Comparison of ENCODE assay signal across 8 mouse cellular contexts in genomic region chr8:84893709-84894134, GRCm38 (mm10). TPM values are rescaled to one million over a fixed set of nuclear protein-coding genes. Genes with fewer than 3 reads are reported as not detected.
A peak's percentile ranks its signal among the peaks of the same experiment; 100 is the strongest.
DNase-seq lines count a peak whose midpoint lies in the region; ATAC-seq and TF ChIP-seq lines count a peak whose summit lies in the region.

Gene Gcdh, minus strand, starts transcription at chr8:84893921.

- peak within 1 kb of the TSS; percentile 84 for H3K9ac ChIP-seq in hindbrain, embryonic 13.5 days

- POLR2A ChIA-PET in Patski (lab: Charles Lee), result interaction anchor here (0.8 to 1.5 kb wide), 3 partner anchors 10 to 46 kb away, joined by 3 read pairs; no protein-coding TSS in a partner anchor

- ATAC-seq in Patski, result peak; percentile 98
- ATAC-seq in hindbrain, embryonic 13.5 days (ENCODE audit: low FRiP score), result peak; percentile 99

- H3K27ac ChIP-seq in hindbrain, embryonic 13.5 days, result peak within 1 kb of the TSS; percentile 70; the same call in 1 of the 2 replicates

- CTCF ChIA-PET in Patski (lab: Charles Lee), result interaction anchor here (0.8 to 2.7 kb wide), 4 partner anchors 9 to 48 kb away, joined by 3 to 22 read pairs (median 6); partner anchors contain the start of gene Dnase2a

- DNase-seq in Patski (ENCODE audit: low read depth, low spot score), result peak; percentile 80
- DNase-seq in cerebellum, postnatal 14 days, result peak; percentile 89 to 92
- DNase-seq in frontal cortex, postnatal 14 days (ENCODE audit: low spot score in 2 of 2), result peak; percentile 84 to 90
- peak; percentile 69 for DNase-seq in layer of hippocampus, postnatal 25 days (ENCODE audit: extremely low spot score in 1 of 2, low spot score in 1 of 2)
- DNase-seq in lung, postnatal 25 days (ENCODE audit: low spot score), result peak; percentile 98
- DNase-seq in retina, embryonic 14.5 days (ENCODE audit: low spot score), result peak; percentile 94
- DNase-seq in thymus, postnatal 4 days, result peak; percentile 85

- no peaks in the 10 kb centered on the region for H3K9me3 ChIP-seq in hindbrain, embryonic 13.5 days

- WGBS in hindbrain, embryonic 13.5 days, result under 1% methylated on average over 11 of the region's 11 CpGs

- no peaks in the 10 kb centered on the region for H3K27me3 ChIP-seq in Patski
- H3K27me3 ChIP-seq in hindbrain, embryonic 13.5 days, result no peaks in the 10 kb centered on the region

- in situ Hi-C loops in Patski (cut with MboI; ENCODE audit: low pct_unique_long_range_greater_than_20kb), result no loop called here

- H3K4me3 ChIP-seq in hindbrain, embryonic 13.5 days, result peak within 1 kb of the TSS; percentile 77

- H3K4me1 ChIP-seq in hindbrain, embryonic 13.5 days (replicated peaks), result peaks cover 21% of the 10 kb centered on the region

- peak within 1 kb of the TSS; percentile 86 for H3K4me2 ChIP-seq in hindbrain, embryonic 13.5 days

- H3K36me3 ChIP-seq in hindbrain, embryonic 13.5 days, result peaks cover 18% of the 10 kb centered on the region

- TF ChIP-seq CTCF in Patski (IDR thresholded peaks at IDR 0.05), result no peak

RNA-seq across cellular contexts. Expression of gene Gcdh, which starts in this region (rescaled TPM):
- 55.5 TPM for polyA plus RNA-seq in Patski (2021)
- polyA plus RNA-seq in hindbrain, embryonic 13.5 days (2015; fragmentation: Nextera tagmentation; extraction: Ambion mirVana), result 33.1 TPM in 2 replicates
- total RNA-seq in layer of hippocampus, postnatal 25 days (2021), result 10 to 100 TPM; 32.4 to 39.7 TPM

Comparison
In these comparisons a context has a peak if more than half of its experiments do, and no peak if none do; other contexts are left out.
1. Peak in every context shown above with its lines: DNase-seq, ATAC-seq, H3K4me3 ChIP-seq and H3K27ac ChIP-seq.